Mouse (Mus musculus) limb, embryonic 13.5 days (tissue): ENCODE results near the gene Nrg3. TPM values are rescaled to one million over a fixed set of nuclear protein-coding genes. Genes with fewer than 3 reads are reported as not detected.
"Not testable (repeated sequence)": the region's sequence is repeated elsewhere in the genome, so short reads cannot be mapped to it uniquely, and the experiment has no call there.

ENCODE experiments used
- ATAC-seq: fragments of 200-750 bp; cut with Nextera tagmentation; 2 replicates; pipeline ENCODE4 v1.8.0; 2017; ENCODE audit warnings: low read depth, moderate number of reproducible peaks, moderate TSS enrichment; ENCODE audit not compliant: low FRiP score
- H3K27ac ChIP-seq: fragments of 300-500 bp; sonication (generic); 2 replicates; pipeline ENCODE4 v1.5.1; 2015; ENCODE audit warnings: inconsistent platforms, mild to moderate bottlenecking, moderate library complexity
- H3K27me3 ChIP-seq: fragments of 300-500 bp; sonication (generic); 2 replicates; pipeline ENCODE4 v1.6.1; 2015; ENCODE audit warnings: mild to moderate bottlenecking, inconsistent platforms
- H3K36me3 ChIP-seq: fragments of 300-500 bp; sonication (generic); 2 replicates; pipeline ENCODE4 v1.6.1; 2015; ENCODE audit warnings: inconsistent platforms, mild to moderate bottlenecking, moderate library complexity
- H3K4me1 ChIP-seq: fragments of 300-500 bp; sonication (generic); 2 replicates; pipeline ENCODE4 v1.6.1; 2015; ENCODE audit warnings: inconsistent platforms
- H3K4me2 ChIP-seq: fragments of 300-500 bp; sonication (generic); replicated peaks from 2 replicates; pipeline ENCODE4 v1.6.1; 2015; ENCODE audit warnings: inconsistent platforms, mild to moderate bottlenecking, moderate library complexity
- H3K4me3 ChIP-seq: fragments of 300-500 bp; sonication (generic); 2 replicates; pipeline ENCODE4 v1.5.1; 2015; ENCODE audit warnings: moderate library complexity, mild to moderate bottlenecking, inconsistent platforms
- H3K9ac ChIP-seq: fragments of 300-500 bp; sonication (generic); 2 replicates; pipeline ENCODE4 v1.6.1; 2015; ENCODE audit warnings: mild to moderate bottlenecking, inconsistent platforms
- H3K9me3 ChIP-seq: fragments of 300-500 bp; sonication (generic); 2 replicates; pipeline ENCODE4 v1.6.1; 2016; ENCODE audit warnings: inconsistent platforms
- WGBS: fragments of 180-500 bp; shearing (Covaris S2); methylation state at CpG from one replicate; pipeline ENCODE4 v1.1.7; 2015; 5-methylcytosine and 5-hydroxymethylcytosine counted together
- polyA plus RNA-seq: library from polyadenylated mRNA; unstranded; fragments of >200 nt; fragmentation: Nextera tagmentation; extraction: Ambion mirVana; gene quantifications from 2 replicates; pipeline ENCODE4 v1.2.1, GENCODE M21; 2015

The Nrg3 gene
- polyA plus RNA-seq, 1 experiment from 2014 or later = 0.10 TPM

DNA sequence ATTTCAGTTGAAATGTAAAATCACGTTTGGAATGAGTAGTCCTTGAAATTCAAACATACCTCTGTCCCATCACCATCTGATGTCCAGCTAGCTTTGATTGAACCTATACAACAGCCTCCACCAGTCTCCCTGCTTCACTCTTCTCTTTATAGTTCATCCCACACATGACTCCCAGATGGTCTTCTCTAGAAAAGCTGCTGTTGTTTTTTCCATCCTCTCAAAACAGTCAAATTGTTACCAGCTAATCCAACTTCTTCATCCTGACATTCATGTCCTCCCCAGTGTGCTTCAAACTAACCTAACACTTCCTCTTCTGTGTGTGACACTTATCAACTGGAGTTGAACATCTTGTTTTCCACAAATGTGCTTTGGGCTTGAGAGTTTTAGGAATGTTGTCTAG lies 317.4 kb downstream of the Nrg3 start:
- H3K9me3 ChIP-seq = no peaks in the 10 kb centered on the region
- no peak for ATAC-seq
- WGBS = 46% methylated on average over 1 of the region's 1 CpGs

DNA sequence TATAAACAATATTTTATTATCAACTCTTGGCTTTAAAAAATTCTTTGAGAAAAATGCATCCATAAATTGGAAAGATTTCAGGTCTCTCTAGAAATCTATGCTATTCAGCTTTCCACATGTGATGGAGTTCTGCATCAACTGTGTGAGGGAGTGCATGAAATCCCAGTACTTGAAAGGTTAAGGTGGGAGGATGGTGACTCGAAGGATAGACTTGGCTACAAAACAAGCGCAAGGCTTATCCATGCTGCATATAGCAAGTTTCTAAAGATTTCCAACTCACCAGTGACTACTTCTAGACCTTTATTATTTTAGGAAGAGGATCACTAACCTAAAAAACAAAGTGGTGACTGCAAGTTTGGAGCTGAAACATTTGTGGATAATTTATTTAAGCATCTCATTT lies 343.1 kb downstream of the Nrg3 start:
- no peak for ATAC-seq
- H3K27me3 ChIP-seq = no peaks in the 10 kb centered on the region
- H3K9ac ChIP-seq = no peak overlapping the region
- H3K27ac ChIP-seq = no peak overlapping the region
- no peaks in the 10 kb centered on the region for H3K36me3 ChIP-seq
- 85% methylated on average over 2 of the region's 2 CpGs for WGBS
- H3K4me1 ChIP-seq = no peaks in the 10 kb centered on the region
- no peak overlapping the region for H3K4me2 ChIP-seq
- no peak overlapping the region for H3K4me3 ChIP-seq
- no peaks in the 10 kb centered on the region for H3K9me3 ChIP-seq

More for the DNA sequence above, 317.4 kb downstream of the Nrg3 start:
- Histone ChIP-seq H3K27me3 (no peaks in the 10 kb centered on the region), H3K27ac (no peak overlapping the region), H3K4me3 (no peak overlapping the region), H3K9ac (no peak overlapping the region), H3K4me2 (no peak overlapping the region), H3K4me1 (no peaks in the 10 kb centered on the region), H3K36me3 (no peaks in the 10 kb centered on the region)

DNA sequence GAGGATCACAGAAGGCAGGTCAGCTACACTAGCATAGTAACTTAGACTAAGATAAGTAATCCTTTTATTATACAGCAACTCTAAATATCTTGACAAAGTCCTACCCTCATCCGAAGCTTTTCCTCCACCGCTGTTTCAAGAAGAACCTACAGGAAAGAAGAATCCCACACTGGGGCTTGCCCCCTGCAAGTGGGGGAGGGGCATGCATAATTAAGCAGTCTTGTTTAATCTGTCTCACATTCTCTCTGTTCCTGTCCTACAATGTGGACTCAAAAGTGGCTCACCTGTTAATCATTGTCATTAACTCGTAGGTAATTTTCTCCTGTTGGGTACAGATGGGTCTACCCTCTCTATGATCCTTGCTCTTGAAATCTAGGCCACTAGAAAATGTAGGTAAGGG lies 354.9 kb downstream of the Nrg3 start:
- H3K27ac ChIP-seq = no peak overlapping the region
- 32% methylated on average over 3 of the region's 3 CpGs for WGBS
- H3K4me2 ChIP-seq = no peak overlapping the region
- H3K4me1 ChIP-seq = no peaks in the 10 kb centered on the region
- ATAC-seq = no peak
- no peaks in the 10 kb centered on the region for H3K36me3 ChIP-seq
- H3K9me3 ChIP-seq = no peaks in the 10 kb centered on the region
- no peaks in the 10 kb centered on the region for H3K27me3 ChIP-seq
- H3K4me3 ChIP-seq = no peak overlapping the region
- H3K9ac ChIP-seq = no peak overlapping the region

DNA sequence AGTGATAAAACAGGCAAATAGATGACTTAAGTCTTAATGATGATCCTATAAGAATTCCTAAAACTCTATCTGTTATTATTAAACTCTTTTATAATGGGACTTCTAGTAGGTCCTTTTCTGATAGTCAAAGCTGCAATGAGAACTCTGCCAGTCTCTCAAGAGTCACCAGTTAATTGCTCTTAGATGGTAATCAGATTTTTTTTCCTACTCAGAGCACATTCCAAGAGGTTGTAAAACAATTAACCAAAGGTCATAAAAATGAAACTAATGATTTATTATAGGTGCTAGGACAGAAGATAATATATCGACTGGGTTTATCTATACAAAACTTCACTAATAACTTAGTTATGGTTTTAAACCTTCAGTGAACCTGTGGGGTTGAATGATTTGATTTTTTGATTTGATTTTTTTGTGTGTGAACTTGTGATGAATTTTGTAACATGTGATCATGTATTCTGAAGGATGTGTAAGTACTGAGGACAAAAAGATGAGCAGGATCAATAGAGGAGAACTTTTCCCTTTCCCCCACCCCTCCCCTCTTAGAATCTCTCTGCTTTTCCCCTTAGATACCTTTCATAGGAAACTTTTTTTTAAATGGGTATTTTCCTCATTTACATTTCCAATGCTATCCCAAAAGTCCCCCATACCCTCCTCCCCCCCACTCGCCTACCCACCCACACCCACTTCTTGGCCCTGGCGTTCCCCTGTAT lies 356.2 kb downstream of the Nrg3 start:
- 55% methylated on average over 3 of the region's 3 CpGs for WGBS

DNA sequence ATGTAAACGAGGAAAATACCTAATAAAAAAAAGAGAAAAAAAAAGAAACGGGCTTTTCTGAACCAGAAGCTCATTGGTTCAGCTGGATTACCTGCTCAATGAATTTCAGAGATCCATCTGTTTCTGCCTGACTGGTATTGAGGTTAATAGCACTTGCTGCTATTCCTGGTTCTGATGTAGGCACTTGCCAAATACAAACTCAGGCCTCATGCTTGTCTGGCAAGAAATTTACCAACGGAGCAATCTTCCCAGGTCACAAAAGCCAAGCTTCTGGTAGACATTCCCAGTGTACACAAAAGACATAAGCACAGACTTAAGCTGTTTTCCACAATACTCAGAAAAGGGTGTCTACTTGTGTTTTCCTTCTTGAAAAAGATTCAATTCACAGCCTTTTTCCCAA lies 363.3 kb downstream of the Nrg3 start:
- Histone ChIP-seq H3K27ac (no peak overlapping the region), H3K4me3 (no peak overlapping the region), H3K27me3 (no peaks in the 10 kb centered on the region), H3K9ac (no peak overlapping the region), H3K4me2 (no peak overlapping the region), H3K9me3 (no peaks in the 10 kb centered on the region), H3K36me3 (no peaks in the 10 kb centered on the region), H3K4me1 (no peaks in the 10 kb centered on the region)
- ATAC-seq = no peak
- WGBS = 74% methylated on average over 3 of the region's 3 CpGs

More for the DNA sequence above, 356.2 kb downstream of the Nrg3 start:
- not testable (repeated sequence) for ATAC-seq, H3K9me3 ChIP-seq, H3K27ac ChIP-seq, H3K27me3 ChIP-seq, H3K4me1 ChIP-seq, H3K4me3 ChIP-seq, H3K9ac ChIP-seq, H3K4me2 ChIP-seq, H3K36me3 ChIP-seq

DNA sequence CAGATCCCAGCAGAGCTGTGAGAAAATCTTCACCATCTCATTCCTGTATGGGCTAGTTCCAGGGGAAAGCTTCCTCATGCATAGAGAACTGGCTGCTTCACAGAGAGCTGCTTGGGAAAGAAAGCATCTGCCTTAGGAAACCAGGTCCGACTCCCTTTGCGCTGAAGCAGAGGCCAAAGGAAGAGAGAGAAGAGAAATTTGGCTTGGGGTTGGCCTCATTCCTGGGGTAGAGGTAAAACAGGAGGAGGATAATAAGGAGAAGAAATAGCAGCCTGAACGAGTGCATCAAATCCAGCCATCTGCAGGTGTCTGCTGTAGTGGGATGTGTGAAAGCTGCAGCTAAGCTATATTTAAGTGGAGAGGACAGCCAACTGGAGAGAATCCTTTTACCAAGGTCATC lies 366.1 kb downstream of the Nrg3 start:
- Histone ChIP-seq H3K4me2 (no peak overlapping the region), H3K4me1 (no peaks in the 10 kb centered on the region), H3K27ac (no peak overlapping the region), H3K9ac (no peak overlapping the region), H3K36me3 (no peaks in the 10 kb centered on the region), H3K4me3 (no peak overlapping the region), H3K9me3 (no peaks in the 10 kb centered on the region), H3K27me3 (no peaks in the 10 kb centered on the region)
- no peak for ATAC-seq
- 86% methylated on average over 3 of the region's 3 CpGs for WGBS

DNA sequence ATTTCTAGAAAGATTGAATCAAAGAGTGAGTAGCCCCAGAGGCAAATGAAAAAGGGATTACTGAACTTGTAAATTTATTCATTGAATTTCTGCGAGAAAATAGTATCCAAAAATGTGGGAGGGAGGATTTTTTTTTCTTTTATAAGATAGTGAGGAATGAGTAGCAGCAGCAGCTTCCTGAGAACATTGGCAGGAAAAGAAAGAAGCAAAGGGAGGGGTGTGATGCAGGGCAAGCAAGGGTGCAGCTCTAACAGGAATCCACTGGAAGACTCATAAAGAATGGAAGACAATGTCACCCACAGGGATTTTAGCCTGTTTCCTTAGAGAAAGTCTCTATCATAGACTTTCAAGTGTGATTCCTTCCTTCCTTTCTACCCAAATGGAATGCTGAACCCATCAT lies 377.7 kb downstream of the Nrg3 start:
- Histone ChIP-seq H3K36me3 (no peaks in the 10 kb centered on the region), H3K4me2 (no peak overlapping the region), H3K27me3 (no peaks in the 10 kb centered on the region), H3K9ac (no peak overlapping the region), H3K4me1 (no peaks in the 10 kb centered on the region), H3K9me3 (no peaks in the 10 kb centered on the region), H3K4me3 (no peak overlapping the region), H3K27ac (no peak overlapping the region)
- ATAC-seq = no peak
- 64% methylated on average over 1 of the region's 1 CpGs for WGBS

DNA sequence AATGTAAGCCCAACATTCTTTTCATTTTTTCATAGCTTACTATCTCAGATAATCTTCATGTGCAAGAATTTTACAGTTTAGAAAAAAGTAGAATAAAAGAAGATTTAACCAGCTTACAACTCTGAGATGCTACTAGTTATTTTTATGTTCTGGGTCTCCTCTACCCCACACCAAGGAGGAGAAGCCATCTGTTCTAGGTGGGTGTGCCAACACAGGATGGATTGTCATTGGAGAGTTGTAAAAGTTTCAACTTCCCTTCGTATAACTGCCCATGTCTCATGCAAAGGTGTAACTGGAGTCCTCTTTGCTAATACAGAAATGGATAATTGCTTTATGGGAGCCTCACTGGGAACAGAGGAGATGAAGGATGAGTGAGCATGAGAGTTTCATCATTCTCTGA lies 393.4 kb downstream of the Nrg3 start:
- WGBS = 63% methylated on average over 1 of the region's 1 CpGs

DNA sequence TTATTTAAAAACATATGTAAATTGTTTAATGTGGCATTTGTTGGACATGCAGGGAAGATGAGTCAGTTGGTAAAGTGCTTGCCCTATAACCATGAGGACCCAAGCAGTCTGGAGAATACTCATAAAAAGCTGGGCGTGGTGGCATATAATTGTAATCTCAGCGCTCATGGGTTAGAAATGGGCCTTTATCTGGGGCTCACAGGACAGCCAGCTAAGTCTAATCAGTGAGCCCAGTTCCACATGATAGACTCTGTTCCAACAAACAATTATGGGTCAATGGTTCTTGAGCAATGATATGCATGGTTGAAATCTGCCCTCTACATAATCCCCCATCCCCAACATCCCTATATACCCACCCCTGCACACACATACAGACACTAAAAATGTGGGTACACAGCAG lies 421.3 kb downstream of the Nrg3 start:
- Histone ChIP-seq H3K9me3 (no peaks in the 10 kb centered on the region), H3K9ac (no peak overlapping the region), H3K36me3 (no peaks in the 10 kb centered on the region), H3K4me3 (no peak overlapping the region), H3K4me1 (no peaks in the 10 kb centered on the region), H3K4me2 (no peak overlapping the region), H3K27me3 (no peaks in the 10 kb centered on the region), H3K27ac (no peak overlapping the region)
- ATAC-seq = no peak
- 81% methylated on average over 2 of the region's 2 CpGs for WGBS

More for the DNA sequence above, 393.4 kb downstream of the Nrg3 start:
- no peak for ATAC-seq
- Histone ChIP-seq H3K4me1 (no peaks in the 10 kb centered on the region), H3K9ac (no peak overlapping the region), H3K27me3 (no peaks in the 10 kb centered on the region), H3K9me3 (no peaks in the 10 kb centered on the region), H3K36me3 (no peaks in the 10 kb centered on the region), H3K27ac (no peak overlapping the region), H3K4me3 (no peak overlapping the region), H3K4me2 (no peak overlapping the region)

DNA sequence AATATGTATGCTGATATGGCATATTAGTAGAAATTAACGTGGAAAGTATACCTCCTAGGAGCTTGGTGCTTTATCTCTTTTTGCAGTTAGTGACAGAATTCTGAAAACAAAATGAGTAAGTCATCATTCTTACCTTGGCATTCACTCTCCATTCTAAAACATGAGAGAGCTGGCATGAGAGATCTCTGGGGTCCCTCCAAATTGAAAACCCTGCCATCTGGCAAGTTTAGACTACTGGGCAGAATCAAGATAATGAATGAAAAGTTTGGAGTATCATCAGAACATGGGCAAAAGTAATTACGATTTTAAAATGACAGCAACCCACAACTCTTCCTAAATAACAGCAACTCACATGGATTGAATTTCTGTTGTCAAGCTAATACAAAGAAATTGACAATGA lies 423.9 kb downstream of the Nrg3 start:
- no peaks in the 10 kb centered on the region for H3K36me3 ChIP-seq
- no peaks in the 10 kb centered on the region for H3K27me3 ChIP-seq
- no peak overlapping the region for H3K4me3 ChIP-seq
- no peak overlapping the region for H3K9ac ChIP-seq
- H3K4me2 ChIP-seq = no peak overlapping the region
- H3K27ac ChIP-seq = no peak overlapping the region
- no peaks in the 10 kb centered on the region for H3K4me1 ChIP-seq
- no peak for ATAC-seq
- 60% methylated on average over 2 of the region's 2 CpGs for WGBS
- H3K9me3 ChIP-seq = no peaks in the 10 kb centered on the region

DNA sequence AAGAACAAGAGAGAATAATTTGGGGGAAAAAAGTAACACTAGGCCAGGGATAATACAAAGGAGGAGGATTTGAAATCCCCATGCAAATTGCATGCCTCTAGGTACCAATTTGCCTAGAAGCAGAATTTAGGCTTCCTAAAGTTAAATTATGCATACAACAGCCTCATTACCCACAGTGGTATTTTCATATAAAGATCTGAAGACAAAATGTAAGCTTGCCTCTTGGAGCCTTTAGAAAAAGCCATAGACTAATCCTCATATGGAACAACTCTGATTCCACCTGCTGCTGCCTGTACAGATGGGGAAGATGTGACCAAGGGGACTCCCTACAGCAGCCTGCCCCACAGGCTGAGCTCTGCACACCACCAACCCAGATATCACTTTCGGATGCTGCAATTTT lies 428.6 kb downstream of the Nrg3 start:
- Histone ChIP-seq H3K36me3 (no peaks in the 10 kb centered on the region), H3K27me3 (no peaks in the 10 kb centered on the region), H3K9me3 (no peaks in the 10 kb centered on the region), H3K4me3 (no peak overlapping the region), H3K4me1 (no peaks in the 10 kb centered on the region), H3K9ac (no peak overlapping the region), H3K27ac (no peak overlapping the region), H3K4me2 (no peak overlapping the region)
- whole genome bisulfite sequencing = 97% methylated on average over 1 of the region's 1 CpGs
- no peak for ATAC-seq

DNA sequence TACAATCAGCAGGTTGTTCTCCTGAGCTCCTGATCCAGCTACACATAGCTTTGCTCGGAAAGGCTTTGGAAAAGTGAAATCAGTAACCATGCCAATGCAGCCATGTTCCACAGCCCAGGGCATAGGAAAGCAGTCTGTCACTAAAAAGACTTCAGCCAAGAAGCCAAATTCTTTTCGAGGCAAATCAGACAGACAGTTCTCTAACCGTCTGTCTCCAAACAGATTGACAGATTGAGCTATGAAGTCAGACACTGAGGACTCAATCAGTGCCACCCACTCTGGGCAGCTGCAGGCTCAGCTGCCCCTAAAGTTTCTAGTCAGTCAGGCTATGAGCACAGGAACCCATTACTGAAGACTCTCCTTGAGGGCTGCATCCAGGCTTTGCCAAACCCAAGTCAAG lies 429.1 kb downstream of the Nrg3 start:
- WGBS = 74% methylated on average over 3 of the region's 3 CpGs
- H3K27me3 ChIP-seq = no peaks in the 10 kb centered on the region

DNA sequence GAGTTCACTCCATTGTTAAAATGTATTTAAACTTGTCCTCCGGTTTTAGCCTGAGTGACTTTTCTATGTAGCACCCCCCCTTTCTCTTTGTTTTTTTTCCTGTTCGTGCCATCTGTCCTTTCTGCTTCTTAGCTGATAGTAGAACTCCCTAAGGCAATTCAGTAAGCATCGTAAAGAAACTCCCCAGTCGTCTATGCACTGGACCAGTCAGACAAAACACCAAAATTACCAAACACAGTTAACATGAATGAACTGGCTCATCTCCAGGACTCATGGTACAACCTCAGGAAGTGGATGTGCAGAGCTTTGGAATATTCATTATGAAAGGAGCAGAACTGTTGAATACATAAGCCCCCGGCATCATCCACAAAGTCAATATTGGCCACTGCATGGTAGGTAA lies 429.5 kb downstream of the Nrg3 start:
- ATAC-seq = no peak
- WGBS = 67% methylated on average over 5 of the region's 5 CpGs
- no peak overlapping the region for H3K9ac ChIP-seq
- no peaks in the 10 kb centered on the region for H3K36me3 ChIP-seq
- H3K27ac ChIP-seq = no peak overlapping the region
- no peaks in the 10 kb centered on the region for H3K9me3 ChIP-seq
- H3K27me3 ChIP-seq = no peaks in the 10 kb centered on the region
- H3K4me3 ChIP-seq = no peak overlapping the region
- H3K4me1 ChIP-seq = no peaks in the 10 kb centered on the region
- no peak overlapping the region for H3K4me2 ChIP-seq

More for the DNA sequence above, 429.1 kb downstream of the Nrg3 start:
- H3K9ac ChIP-seq = no peak overlapping the region
- no peaks in the 10 kb centered on the region for H3K4me1 ChIP-seq
- H3K4me2 ChIP-seq = no peak overlapping the region
- H3K4me3 ChIP-seq = no peak overlapping the region
- no peaks in the 10 kb centered on the region for H3K36me3 ChIP-seq
- ATAC-seq = no peak
- H3K9me3 ChIP-seq = no peaks in the 10 kb centered on the region
- no peak overlapping the region for H3K27ac ChIP-seq
